Mouse (Mus musculus) natural killer cell, adult 2 months (primary cell): ENCODE measurements at regions not wholly inside any gene's neighbourhood (a gene's known extent, or its start where the extent isn't known, plus 50 kb on each side); places are given as distances from the start of the nearest gene placed in this dataset.

ENCODE experiments used
- DNase-seq, 2 experiments: peaks; one replicate each; pipeline ENCODE4 v3.0.0; 2022; ENCODE audit warnings: low spot score in 2 of 2

- no peak for DNase-seq
These were observed 56.1 kb upstream of the Rbfox1 start for GRCm38 (mm10) chr16:5829071-5829470.

- DNase-seq, result no peak
These were observed 61.8 kb upstream of the Rbfox1 start for GRCm38 (mm10) chr16:5823316-5823715.

GRCm38 (mm10) chr16:5817166-5817565 is 68.0 kb upstream of the Rbfox1 start:
- no peak for DNase-seq

GRCm38 (mm10) chr16:5812245-5812820 is 72.8 kb upstream of the Rbfox1 start:
- no peak for DNase-seq

GRCm38 (mm10) chr16:5811654-5811992 is 73.5 kb upstream of the Rbfox1 start:
- DNase-seq, result no peak

GRCm38 (mm10) chr16:5810986-5811653 is 74.0 kb upstream of the Rbfox1 start:
- DNase-seq, result no peak

GRCm38 (mm10) chr16:5798188-5798587 is 87.0 kb upstream of the Rbfox1 start:
- no peak for DNase-seq

GRCm38 (mm10) chr16:5792216-5792615 is 92.9 kb upstream of the Rbfox1 start:
- DNase-seq, result no peak

- no peak for DNase-seq
These were observed 95.0 kb upstream of the Rbfox1 start for GRCm38 (mm10) chr16:5790161-5790560.

- no peak for DNase-seq
These were observed 97.9 kb upstream of the Rbfox1 start for GRCm38 (mm10) chr16:5787206-5787605.

GRCm38 (mm10) chr16:5766771-5767421 is 118.3 kb upstream of the Rbfox1 start:
- DNase-seq, result no peak

GRCm38 (mm10) chr16:5765143-5765542 is 120.0 kb upstream of the Rbfox1 start:
- DNase-seq, result no peak

GRCm38 (mm10) chr16:5760821-5761220 is 124.3 kb upstream of the Rbfox1 start:
- no peak for DNase-seq

GRCm38 (mm10) chr16:5759021-5759420 is 126.1 kb upstream of the Rbfox1 start:
- no peak for DNase-seq

GRCm38 (mm10) chr16:5742716-5743507 is 142.2 kb upstream of the Rbfox1 start:
- DNase-seq, result no peak

- no peak for DNase-seq
These were observed 144.4 kb upstream of the Rbfox1 start for GRCm38 (mm10) chr16:5740776-5741175.

- no peak for DNase-seq
These were observed 151.5 kb upstream of the Rbfox1 start for GRCm38 (mm10) chr16:5733608-5734007.

- DNase-seq, result no peak
These were observed 162.6 kb upstream of the Rbfox1 start for GRCm38 (mm10) chr16:5722506-5722905.

- no peak for DNase-seq
These were observed 171.7 kb upstream of the Rbfox1 start for GRCm38 (mm10) chr16:5713476-5713875.

GRCm38 (mm10) chr16:5709831-5710230 is 175.3 kb upstream of the Rbfox1 start:
- DNase-seq, result no peak

- DNase-seq, result no peak
These were observed 184.4 kb upstream of the Rbfox1 start for GRCm38 (mm10) chr16:5700731-5701255.

- no peak for DNase-seq
These were observed 196.8 kb upstream of the Rbfox1 start for GRCm38 (mm10) chr16:5688322-5688721.
